Mouse (Mus musculus): ENCODE results near the gene 9930111J21Rik2.

DNA sequence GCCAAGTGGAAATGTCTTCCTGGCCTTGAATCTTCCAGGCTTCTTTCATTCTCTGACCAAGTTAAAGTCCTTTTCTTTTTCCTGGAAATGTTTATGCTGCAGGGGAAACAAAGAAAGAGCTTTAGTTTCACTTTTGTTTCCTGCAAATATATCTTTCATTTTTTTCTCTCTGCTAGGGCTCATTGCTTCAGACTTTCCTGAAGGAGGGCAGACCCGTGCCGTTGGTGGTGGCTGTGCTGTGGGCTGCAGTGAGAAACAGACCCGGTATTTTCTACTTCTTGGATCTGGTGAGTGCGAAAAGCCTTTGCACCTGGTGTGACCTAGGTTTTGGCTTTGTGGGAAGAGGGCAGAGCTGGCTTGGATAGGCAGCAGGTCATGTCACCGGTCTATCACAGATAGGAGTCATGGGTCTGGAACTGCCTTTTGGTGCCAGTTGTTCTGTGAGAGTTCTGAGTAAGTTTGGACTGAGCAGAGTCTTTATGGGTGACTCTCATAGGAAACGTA lies 35.9 kb upstream of the 9930111J21Rik2 start:
- TF ChIP-seq CTCF (IDR thresholded peaks at IDR 0.05; ENCODE audit: borderline replicate concordance, extremely low read depth, insufficient read depth, insufficient read length) (no peak), POLR2A (IDR thresholded peaks at IDR 0.05; ENCODE audit: borderline replicate concordance, extremely low read depth, insufficient read depth, insufficient read length, poor library complexity, severe bottlenecking) (no peak)
